Mouse (Mus musculus) heart, embryonic 10.5 days (tissue): ENCODE measurements at regions not wholly inside any gene's neighbourhood (a gene's known extent, or its start where the extent isn't known, plus 50 kb on each side); places are given as distances from the start of the nearest gene placed in this dataset.

ENCODE experiments used
- DNase-seq: peaks from one replicate; pipeline ENCODE4 v3.0.0-alpha.2; 2017; ENCODE audit warnings: low spot score
- H3K27ac ChIP-seq: fragments of 300-500 bp; sonication (generic); 2 replicates; pipeline ENCODE4 v1.5.1; 2016; ENCODE audit warnings: mild to moderate bottlenecking
- H3K27me3 ChIP-seq: fragments of 300-500 bp; sonication (generic); 2 replicates; pipeline ENCODE4 v1.6.1; 2016; ENCODE audit warnings: mild to moderate bottlenecking; ENCODE audit not compliant: poor library complexity, insufficient read depth, severe bottlenecking
- H3K36me3 ChIP-seq: fragments of 300-500 bp; sonication (generic); 2 replicates; pipeline ENCODE4 v1.6.1; 2016; ENCODE audit warnings: mild to moderate bottlenecking, moderate library complexity
- H3K4me1 ChIP-seq: fragments of 300-500 bp; sonication (generic); 2 replicates; pipeline ENCODE4 v1.6.1; 2016; ENCODE audit warnings: mild to moderate bottlenecking
- H3K4me3 ChIP-seq: fragments of 300-500 bp; sonication (generic); 2 replicates; pipeline ENCODE4 v1.5.1; 2016; ENCODE audit warnings: mild to moderate bottlenecking, moderate library complexity
- H3K9me3 ChIP-seq: fragments of 300-500 bp; sonication (generic); 2 replicates; pipeline ENCODE4 v1.6.1; 2016; ENCODE audit warnings: mild to moderate bottlenecking, moderate library complexity
- WGBS: fragments of 180-500 bp; shearing (Covaris S2); methylation state at CpG from one replicate; pipeline ENCODE4 v1.1.7; 2016; 5-methylcytosine and 5-hydroxymethylcytosine counted together

- Histone ChIP-seq H3K9me3 (0 out of 2 replicates have a peak, but pooled peaks cover 4% of the 10 kb centered on the region), H3K27me3 (no peaks in the 10 kb centered on the region), H3K4me1 (no peaks in the 10 kb centered on the region), H3K4me3 (no peak overlapping the region), H3K36me3 (0 out of 2 replicates have a peak, but pooled peaks cover 3% of the 10 kb centered on the region), H3K27ac (no peak overlapping the region)
- 72% methylated on average over 1 of the region's 1 CpGs for WGBS
- no peak for DNase-seq
These were observed 55.1 kb upstream of the Pgrmc2 start for GRCm38 (mm10) chr3:41137931-41138330.

- Histone ChIP-seq H3K27ac (no peak overlapping the region), H3K36me3 (no peaks in the 10 kb centered on the region), H3K27me3 (no peaks in the 10 kb centered on the region), H3K4me1 (no peaks in the 10 kb centered on the region), H3K9me3 (no peaks in the 10 kb centered on the region), H3K4me3 (no peak overlapping the region)
- WGBS = 79% methylated on average over 6 of the region's 6 CpGs
- DNase-seq = no peak
These were observed 50.0 kb upstream of the Pgrmc2 start for GRCm38 (mm10) chr3:41132889-41133288.
